In genomic region chr13:23500424-23501200, GRCm38 (mm10) we compare ENCODE assay signal across 8 mouse cellular contexts. TPM values are rescaled to one million over a fixed set of nuclear protein-coding genes. Genes with fewer than 3 reads are reported as not detected.
DNase-seq lines count a peak whose midpoint lies in the region; ATAC-seq and TF ChIP-seq lines count a peak whose summit lies in the region.

No protein-coding gene starts in this region.

- TF ChIP-seq POLR2A in liver, adult 2 months (IDR thresholded peaks at IDR 0.05; ENCODE audit: extremely low read depth, insufficient read depth, low read length), result no peak

- H3K36me3 ChIP-seq in intestine, postnatal 0 days (ENCODE audit: control insufficient read depth, insufficient read depth), result no peaks in the 10 kb centered on the region
- H3K36me3 ChIP-seq in liver, adult 2 months (ENCODE audit: control insufficient read depth, insufficient read depth, low read length), result no peaks in the 10 kb centered on the region
- H3K36me3 ChIP-seq in neural tube, embryonic 14.5 days (ENCODE audit: control insufficient read depth, insufficient read depth, low read length), result no peaks in the 10 kb centered on the region

- WGBS in intestine, postnatal 0 days, result 8% methylated on average over 17 of the region's 17 CpGs
- WGBS in liver, adult 2 months, result 12% methylated on average over 17 of the region's 17 CpGs
- 1% methylated on average over 17 of the region's 17 CpGs for whole genome bisulfite sequencing in neural tube, embryonic 14.5 days

- 0 out of 2 replicates have a peak overlapping the region, but pooled peaks have one; percentile 6 for H3K4me2 ChIP-seq in intestine, postnatal 0 days (replicated peaks; ENCODE audit: low read depth)
- H3K4me2 ChIP-seq in neural tube, embryonic 14.5 days (ENCODE audit: low read depth, low read length), result no peak overlapping the region

- H3K9ac ChIP-seq in intestine, postnatal 0 days (ENCODE audit: low read depth, low read length), result no peak overlapping the region
- no peak overlapping the region for H3K9ac ChIP-seq in liver, adult 2 months (ENCODE audit: low read depth, low read length)
- H3K9ac ChIP-seq in neural tube, embryonic 14.5 days (replicated peaks; ENCODE audit: low read depth, low read length), result no peak overlapping the region

- H3K4me3 ChIP-seq in intestine, postnatal 0 days (ENCODE audit: low read depth, low read length), result no peak overlapping the region
- H3K4me3 ChIP-seq in liver, adult 2 months (ENCODE audit: insufficient read depth, low read depth, low read length), result no peak overlapping the region
- no peak overlapping the region for H3K4me3 ChIP-seq in neural tube, embryonic 14.5 days (ENCODE audit: low read depth, low read length)

- DNase-seq in lung, adult 18-20 months, result peak; percentile 14 to 25
- no peak for DNase-seq in lung, postnatal 14 days
- peak; percentile 73 for DNase-seq in c-Kit-positive CD71-negative TER-119-negative erythroid progenitor cells, embryonic 14.5 days (ENCODE audit: low read depth)
- DNase-seq in forelimb bud, embryonic 11.5 days (ENCODE audit: low read depth, low spot score), result peak; percentile 88
- DNase-seq in liver, adult 2 months (ENCODE audit: extremely low read depth, low read depth, low spot score), result peak; percentile 42
- DNase-seq in thymus, postnatal 4 days, result peak; percentile 83

- H3K9me3 ChIP-seq in intestine, postnatal 0 days (ENCODE audit: control insufficient read depth), result no peaks in the 10 kb centered on the region
- no peaks in the 10 kb centered on the region for H3K9me3 ChIP-seq in neural tube, embryonic 14.5 days (ENCODE audit: control insufficient read depth, low read length)

- TF ChIP-seq CTCF in intestine, postnatal 0 days (IDR thresholded peaks at IDR 0.05; ENCODE audit: low read depth), result no peak
- TF ChIP-seq CTCF in liver, adult 2 months (IDR thresholded peaks at IDR 0.05; ENCODE audit: low read depth, low read length), result no peak

- no peak overlapping the region for H3K27ac ChIP-seq in intestine, postnatal 0 days (ENCODE audit: low read depth, low read length)
- no peak overlapping the region for H3K27ac ChIP-seq in liver, adult 2 months (replicated peaks; ENCODE audit: insufficient read depth, low read depth, low read length)
- H3K27ac ChIP-seq in neural tube, embryonic 14.5 days (ENCODE audit: low read depth, low read length), result no peak overlapping the region

- no peaks in the 10 kb centered on the region for H3K79me2 ChIP-seq in liver, adult 2 months (ENCODE audit: control insufficient read depth, insufficient read depth, low read length)

- peaks cover under 1% of the 10 kb centered on the region; the same call in 1 of the 2 replicates for H3K4me1 ChIP-seq in intestine, postnatal 0 days (replicated peaks; ENCODE audit: control insufficient read depth, insufficient read depth, low read length)
- H3K4me1 ChIP-seq in liver, adult 2 months (ENCODE audit: control insufficient read depth, insufficient read depth, low read length), result no peaks in the 10 kb centered on the region; the same call in 1 of the 2 replicates
- H3K4me1 ChIP-seq in neural tube, embryonic 14.5 days (ENCODE audit: control insufficient read depth, insufficient read depth, low read length), result no peaks in the 10 kb centered on the region

- no peaks in the 10 kb centered on the region for H3K27me3 ChIP-seq in intestine, postnatal 0 days (replicated peaks; ENCODE audit: control insufficient read depth, insufficient read depth, low read length)
- no peaks in the 10 kb centered on the region for H3K27me3 ChIP-seq in liver, adult 2 months (ENCODE audit: control insufficient read depth, insufficient read depth, low read length)
- H3K27me3 ChIP-seq in neural tube, embryonic 14.5 days (ENCODE audit: control insufficient read depth, insufficient read depth, low read length), result no peaks in the 10 kb centered on the region; the same call in 1 of the 2 replicates

- peak; percentile 74 for ATAC-seq in intestine, postnatal 0 days
- peak; percentile 77; the same call in 1 of the 2 replicates for ATAC-seq in neural tube, embryonic 14.5 days (ENCODE audit: low read depth)

RNA-seq across cellular contexts. Expression of gene Btn2a2, which starts 12.0 kb away (rescaled TPM):
- polyA plus RNA-seq in intestine, postnatal 0 days (2015; fragmentation: Nextera tagmentation; extraction: Ambion mirVana), result not detected in 2 replicates
- total RNA-seq in liver, adult 2 months (2014; rRNA removed), result not detected in 2 replicates
- not detected in 2 replicates for polyA plus RNA-seq in liver, adult 2 months (2012; rRNA removed)
- polyA plus RNA-seq in neural tube, embryonic 14.5 days (2014; fragmentation: Nextera tagmentation; extraction: Ambion mirVana), result not detected in 2 replicates

RNA-seq across cellular contexts. Expression of gene Hist1h4h, which starts 30.2 kb away (rescaled TPM):
- polyA plus RNA-seq in intestine, postnatal 0 days (2015; fragmentation: Nextera tagmentation; extraction: Ambion mirVana), result 6.1 and 8.1 TPM in 2 replicates
- 706 and 873 TPM in 2 replicates for total RNA-seq in liver, adult 2 months (2014; rRNA removed)
- polyA plus RNA-seq in liver, adult 2 months (2012; rRNA removed), result 8.5 and 26.7 TPM in 2 replicates
- polyA plus RNA-seq in neural tube, embryonic 14.5 days (2014; fragmentation: Nextera tagmentation; extraction: Ambion mirVana), result 1.7 and 2.1 TPM in 2 replicates

RNA-seq across cellular contexts. Expression of gene Hist1h2af, which starts 33.1 kb away (rescaled TPM):
- 2.7 and 3.0 TPM in 2 replicates for polyA plus RNA-seq in intestine, postnatal 0 days (2015; fragmentation: Nextera tagmentation; extraction: Ambion mirVana)
- total RNA-seq in liver, adult 2 months (2014; rRNA removed), result 9.2 and 13.4 TPM in 2 replicates
- 2.1 and 2.9 TPM in 2 replicates for polyA plus RNA-seq in liver, adult 2 months (2012; rRNA removed)
- not detected in 2 replicates for polyA plus RNA-seq in neural tube, embryonic 14.5 days (2014; fragmentation: Nextera tagmentation; extraction: Ambion mirVana)

RNA-seq across cellular contexts. Expression of gene Hist1h3g, which starts 34.6 kb away (rescaled TPM):
- 1.2 and 2.1 TPM in 2 replicates for polyA plus RNA-seq in intestine, postnatal 0 days (2015; fragmentation: Nextera tagmentation; extraction: Ambion mirVana)
- total RNA-seq in liver, adult 2 months (2014; rRNA removed), result 5.6 and 12.9 TPM in 2 replicates
- 0.26 TPM in 1 of 2 replicates, not detected in the other for polyA plus RNA-seq in liver, adult 2 months (2012; rRNA removed)
- polyA plus RNA-seq in neural tube, embryonic 14.5 days (2014; fragmentation: Nextera tagmentation; extraction: Ambion mirVana), result 0.72 TPM in 1 of 2 replicates, not detected in the other

RNA-seq across cellular contexts. Expression of gene Btn1a1, which starts 34.9 kb away (rescaled TPM):
- not detected in 2 replicates for polyA plus RNA-seq in intestine, postnatal 0 days (2015; fragmentation: Nextera tagmentation; extraction: Ambion mirVana)
- total RNA-seq in liver, adult 2 months (2014; rRNA removed), result not detected in 2 replicates
- polyA plus RNA-seq in liver, adult 2 months (2012; rRNA removed), result not detected in 2 replicates
- 0.17 TPM in 1 of 2 replicates, not detected in the other for polyA plus RNA-seq in neural tube, embryonic 14.5 days (2014; fragmentation: Nextera tagmentation; extraction: Ambion mirVana)
